Mouse (Mus musculus): ENCODE results near the gene Sntb2.

DNA sequence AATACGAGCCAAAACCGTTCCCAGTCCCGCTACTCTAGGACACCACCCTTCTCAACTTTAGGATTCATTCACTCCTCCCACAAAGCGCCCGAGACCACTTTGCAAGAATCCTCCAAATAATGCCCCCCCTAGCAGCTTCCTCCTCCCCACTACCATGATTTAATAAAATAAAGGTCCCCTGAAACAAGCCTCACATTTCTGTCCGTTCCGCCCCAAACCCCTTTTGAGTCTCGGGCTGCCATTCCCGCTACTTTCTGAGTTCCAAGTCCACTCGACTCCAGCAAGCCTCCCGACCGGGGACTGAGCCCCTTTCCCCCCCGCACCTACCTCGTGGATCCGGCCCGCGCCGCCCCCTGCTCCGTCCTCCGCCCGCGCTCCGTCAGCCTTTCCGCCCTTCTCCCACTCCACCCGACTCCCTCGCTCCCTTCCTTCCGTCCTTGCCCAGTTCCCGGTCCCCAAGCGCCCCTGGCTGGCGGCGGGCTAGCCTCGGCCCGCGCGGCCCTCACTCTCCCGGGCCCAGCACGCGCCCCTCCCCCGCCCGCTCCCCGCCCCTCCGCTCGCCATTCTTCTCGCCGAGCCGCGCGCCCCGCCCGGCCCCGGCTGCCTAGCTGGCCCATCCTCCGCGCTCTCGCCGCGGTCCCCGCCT lies 42.6 kb upstream of the Sntb2 start:
- no peak for TF ChIP-seq CTCF (IDR thresholded peaks at IDR 0.05; ENCODE audit: low read depth)
- no peak for TF ChIP-seq EP300 (optimal IDR thresholded peaks at IDR 0.05)
